Comparison of ENCODE assay signal across 13 mouse cellular contexts in genomic region chr7:122048191-122048590, GRCm38 (mm10).
"Had no signal": no experiment of that assay in that cellular context is flagged by ENCODE, and none has a peak within 500 bp of the region (broad histone marks: within the 10 kb centered on the region; RNA-seq: fewer than 3 reads in every experiment).

No protein-coding gene starts in this region.

- H3K9me3 ChIP-seq: limb, embryonic 10.5 days; liver, embryonic 15.5 days; midbrain, embryonic 15.5 days; neural tube, embryonic 12.5 days had no signal

- ATAC-seq: lung, postnatal 0 days; midbrain, embryonic 15.5 days had no signal

- H3K4me3 ChIP-seq: left cerebral cortex, adult 2 months; limb, embryonic 10.5 days; liver, embryonic 15.5 days; midbrain, embryonic 15.5 days; neural tube, embryonic 12.5 days had no signal

- H3K27ac ChIP-seq: left cerebral cortex, adult 2 months; limb, embryonic 10.5 days; liver, embryonic 15.5 days; midbrain, embryonic 15.5 days; neural tube, embryonic 12.5 days; stomach, postnatal 0 days had no signal

- H3K4me1 ChIP-seq: limb, embryonic 10.5 days; midbrain, embryonic 15.5 days; neural tube, embryonic 12.5 days had no signal

- H3K27me3 ChIP-seq: liver, embryonic 15.5 days; midbrain, embryonic 15.5 days; neural tube, embryonic 12.5 days had no signal

- H3K4me2 ChIP-seq: liver, embryonic 11.5 days; liver, embryonic 15.5 days; midbrain, embryonic 11.5 days; midbrain, embryonic 15.5 days; neural tube, embryonic 12.5 days had no signal

- DNase-seq: kidney, postnatal 14 days; lung, adult 2 months; lung, postnatal 36 days; thymus, postnatal 4 days had no signal

- H3K9ac ChIP-seq: liver, embryonic 15.5 days; midbrain, embryonic 15.5 days; neural tube, embryonic 12.5 days had no signal
